Mouse (Mus musculus) monocyte, adult 5-6 weeks (primary cell): Measurements from ENCODE around the gene Swsap1. TPM values are rescaled to one million over a fixed set of nuclear protein-coding genes. Genes with fewer than 3 reads are reported as not detected.

Experiments used
- ATAC-seq: fragments of 153-309, 156-312 bp; replicated peaks from 2 replicates; pipeline ENCODE4 v1.8.0; 2017; ENCODE audit warnings: mild to moderate bottlenecking; ENCODE audit not compliant: low TSS enrichment, insufficient number of reproducible peaks, severe bottlenecking, poor library complexity, low FRiP score
- total RNA-seq: library from RNA; stranded (forward); fragments of 200-1000, 200-491, 200-594 nt; gene quantifications from 3 replicates; pipeline ENCODE4 v1.2.3, GENCODE M21; 2017

Swsap1 gene
- total RNA-seq, 1 experiment from 2014 or later, result 2.5 TPM

- ATAC-seq, result no peak
Measured at GRCm38 (mm10) chr9:21996178-21996867, 40.8 kb downstream of the Swsap1 start.

GRCm38 (mm10) chr9:22000296-22000695, 44.7 kb downstream of the Swsap1 start:
- ATAC-seq, result no peak

DNA sequence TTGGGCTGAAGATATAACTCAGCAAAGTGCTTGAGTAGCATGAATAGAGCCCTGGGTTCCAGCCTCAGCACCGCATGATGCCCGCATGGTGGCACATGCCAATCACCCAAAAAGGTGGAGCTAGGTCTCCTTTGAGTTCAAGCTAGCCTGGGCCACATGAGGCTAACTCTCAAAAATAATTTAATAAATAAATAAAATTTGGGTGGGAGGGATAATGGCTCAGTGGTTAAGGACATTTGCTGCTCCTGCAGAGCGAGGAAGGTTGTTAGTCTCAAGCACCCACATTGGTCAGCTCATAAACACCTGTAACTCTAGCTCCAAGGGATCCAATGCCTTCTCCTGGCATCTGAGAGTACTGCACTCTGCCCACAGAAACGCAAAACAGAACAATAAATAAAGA, 46.1 kb downstream of the Swsap1 start:
- no peak for ATAC-seq

DNA sequence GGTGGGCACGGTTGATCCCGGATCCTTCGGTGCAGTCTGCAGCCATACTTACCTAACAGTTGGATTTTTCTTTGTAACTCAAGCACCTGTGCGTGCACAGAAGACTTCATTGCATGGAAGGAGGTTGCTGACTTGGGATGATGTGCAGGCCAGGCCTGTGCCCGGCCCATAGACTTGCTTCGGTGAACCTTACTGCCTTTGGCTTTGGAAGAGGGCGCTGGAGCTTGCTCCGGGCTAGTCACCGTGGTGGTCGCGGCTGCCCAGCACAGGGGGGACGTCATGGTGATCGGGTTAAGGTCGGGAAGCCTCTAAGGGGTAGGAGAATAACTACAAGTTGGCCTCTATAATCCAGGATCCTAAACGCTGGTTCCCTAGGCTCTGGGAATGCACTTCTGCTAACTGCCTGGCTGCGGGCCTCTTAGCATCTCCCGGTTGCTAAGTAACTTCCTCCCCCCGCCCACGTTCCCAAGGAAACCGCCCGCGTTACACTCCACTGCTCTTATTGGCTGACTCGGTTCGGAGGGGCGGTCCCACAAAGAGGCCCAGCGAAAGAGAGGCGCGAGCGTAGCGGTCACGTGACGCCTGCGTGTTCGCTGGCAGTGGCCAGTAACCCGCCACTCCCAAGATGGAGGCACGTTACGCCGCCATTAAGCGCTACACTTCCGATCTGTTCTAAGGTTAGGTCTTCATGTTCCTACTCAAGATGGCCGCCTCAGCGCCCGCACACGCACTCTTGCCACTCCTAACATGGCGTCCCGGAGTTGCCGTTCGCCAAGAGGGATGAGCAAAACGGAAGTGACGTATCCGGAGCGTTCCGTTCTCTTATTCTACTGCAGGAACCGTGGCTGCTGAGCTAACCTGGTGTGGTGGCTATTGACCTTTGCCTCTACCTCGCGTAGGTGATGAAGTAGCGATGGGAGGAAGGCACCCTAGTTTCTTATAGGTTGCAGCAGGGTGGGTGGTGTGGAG, 46.9 kb downstream of the Swsap1 start, which contains the start of the genes Ccdc151 and Prkcsh:
Gene Ccdc151, minus strand, starts transcription at position 441 of the 969 bp plus-strand sequence.
Gene Prkcsh, plus strand, starts transcription at position 613 of the 969 bp plus-strand sequence.
- ATAC-seq, result peak; percentile 97

DNA sequence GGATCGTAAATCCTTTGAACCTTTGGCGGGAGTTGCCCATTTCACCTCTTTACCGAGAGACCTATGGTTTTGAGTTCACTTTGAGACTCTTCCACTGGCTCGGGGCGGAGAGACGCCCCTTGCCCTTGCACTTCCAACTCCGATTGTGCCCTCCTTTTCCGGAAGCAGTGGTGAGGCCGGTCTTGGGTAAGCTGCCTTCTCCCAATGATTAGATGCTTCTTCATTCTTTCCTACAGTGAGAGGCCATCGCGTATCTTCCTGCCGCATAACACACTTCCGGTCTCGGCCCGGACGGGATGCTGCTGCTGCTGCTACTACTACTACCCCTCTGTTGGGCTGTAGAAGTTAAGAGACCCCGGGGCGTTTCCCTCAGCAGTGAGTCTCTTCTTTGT, 47.6 kb downstream of the Swsap1 start:
- no peak; the same call in 1 of the 2 replicates for ATAC-seq

DNA sequence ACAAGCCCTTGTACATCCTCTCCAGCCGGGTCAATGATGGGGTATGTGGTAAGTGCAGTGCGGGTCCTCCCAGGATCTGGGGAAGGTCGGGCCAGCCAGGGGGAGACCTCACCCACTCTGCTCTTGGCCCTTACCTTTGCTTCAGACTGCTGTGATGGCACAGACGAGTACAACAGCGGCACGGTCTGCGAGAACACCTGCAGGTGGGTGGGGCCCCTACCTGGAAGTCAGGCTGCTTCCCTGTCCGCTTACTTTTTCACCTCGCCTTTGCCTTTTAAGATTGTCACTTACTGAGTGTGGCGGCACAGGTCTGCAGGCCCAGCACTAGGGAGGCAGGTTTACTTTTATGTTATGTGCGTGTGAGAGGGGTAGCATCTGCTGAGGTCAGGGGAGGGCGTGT, 49.0 kb downstream of the Swsap1 start:
- ATAC-seq, result no peak

Other genes with a start within 250 kb of the Swsap1 start
- 63.8 to 106 TPM (median 96.1 TPM) in 3 replicates for gene Ldlr, start 232.3 kb upstream of the Swsap1 start, total RNA-seq
- 4.1 to 8.0 TPM (median 6.2 TPM) in 3 replicates for gene Spc24, start 195.5 kb upstream of the Swsap1 start, total RNA-seq
- gene Kank2, start 157.0 kb upstream of the Swsap1 start, total RNA-seq, result 0.39 to 1.1 TPM in 2 of 3 replicates, not detected in the other
- gene Angptl8, start 120.2 kb upstream of the Swsap1 start, total RNA-seq, result not detected in 3 replicates
- gene Dock6, start 103.1 kb upstream of the Swsap1 start, total RNA-seq, result 0.32 to 15.0 TPM (median 6.1 TPM) in 3 replicates
- gene Rab3d, start 37.6 kb upstream of the Swsap1 start, total RNA-seq, result 8.4 to 22.7 TPM (median 18.5 TPM) in 3 replicates
- gene Ccdc159, start 28.3 kb upstream of the Swsap1 start, total RNA-seq, result 0.21 TPM in 1 of 3 replicates, not detected in the others
- gene Tmem205, start 28.2 kb upstream of the Swsap1 start, total RNA-seq, result 1.1 to 5.0 TPM (median 4.0 TPM) in 3 replicates
- gene Plppr2, start 18.7 kb upstream of the Swsap1 start, total RNA-seq, result 0.58 TPM in 1 of 3 replicates, not detected in the others
- not detected in 3 replicates for gene Epor, start 7.8 kb downstream of the Swsap1 start, total RNA-seq
- 0.29 TPM in 1 of 3 replicates, not detected in the others for gene Rgl3, start 33.7 kb downstream of the Swsap1 start, total RNA-seq
- gene Ccdc151, start 46.9 kb downstream of the Swsap1 start, total RNA-seq, result 1.9 TPM in 1 of 3 replicates, not detected in the others
- 49.4 to 96.0 TPM (median 60.8 TPM) in 3 replicates for gene Prkcsh, start 47.1 kb downstream of the Swsap1 start, total RNA-seq
- not detected in 3 replicates for gene Elavl3, start 96.3 kb downstream of the Swsap1 start, total RNA-seq
- not detected in 3 replicates for gene Gm49318, start 115.5 kb downstream of the Swsap1 start, total RNA-seq
- 8.5 to 13.4 TPM (median 13.1 TPM) in 3 replicates for gene Zfp653, start 115.6 kb downstream of the Swsap1 start, total RNA-seq
- 7.4 to 18.5 TPM (median 15.5 TPM) in 3 replicates for gene Ecsit, start 129.7 kb downstream of the Swsap1 start, total RNA-seq
- not detected in 3 replicates for gene Cnn1, start 143.5 kb downstream of the Swsap1 start, total RNA-seq
- 22.0 to 30.4 TPM (median 24.7 TPM) in 3 replicates for gene Elof1, start 161.4 kb downstream of the Swsap1 start, total RNA-seq
- 24.2 to 38.4 TPM (median 30.8 TPM) in 3 replicates for gene Acp5, start 180.0 kb downstream of the Swsap1 start, total RNA-seq
- 11.5 to 20.1 TPM (median 15.5 TPM) in 3 replicates for gene Pigyl, start 201.1 kb downstream of the Swsap1 start, total RNA-seq
- gene Zfp872, start 232.3 kb downstream of the Swsap1 start, total RNA-seq, result not detected in 3 replicates